Mouse (Mus musculus) c-Kit-positive CD71-positive TER-119-negative erythroid progenitor cells, embryonic 14.5 days (primary cell): ENCODE data around the gene Ywhah.

Source experiments
- DNase-seq: peaks from one replicate; pipeline ENCODE4 v3.0.0-alpha.2; 2013; ENCODE audit warnings: low read depth

Gene Ywhah

GRCm38 (mm10) chr5:33052849-33053582 is 34.4 kb downstream of the Ywhah start:
- no peak for DNase-seq

- no peak for DNase-seq
Measured at GRCm38 (mm10) chr5:33056126-33056765, 37.6 kb downstream of the Ywhah start.

- DNase-seq = no peak
Measured at GRCm38 (mm10) chr5:33070071-33070470, 51.5 kb downstream of the Ywhah start.

- DNase-seq = no peak
Measured at GRCm38 (mm10) chr5:33076490-33077191, 58.0 kb downstream of the Ywhah start.
